Mouse (Mus musculus) intestine, embryonic 14.5 days (tissue): Measurements from ENCODE around the gene Ccdc58. TPM values are rescaled to one million over a fixed set of nuclear protein-coding genes. Genes with fewer than 3 reads are reported as not detected.
"Not testable (repeated sequence)": the region's sequence is repeated elsewhere in the genome, so short reads cannot be mapped to it uniquely, and the experiment has no call there.

Experiments used
- ATAC-seq: fragments of 200-750 bp; cut with Nextera tagmentation; replicated peaks from 2 replicates; pipeline ENCODE4 v1.8.0; 2017; ENCODE audit warnings: low read depth, moderate number of reproducible peaks, moderate TSS enrichment, moderate library complexity; ENCODE audit not compliant: low FRiP score, low TSS enrichment
- DNase-seq: peaks from one replicate; pipeline ENCODE4 v3.0.0-alpha.2; 2018; ENCODE audit warnings: low spot score
- H3K27ac ChIP-seq: fragments of 300-500 bp; sonication (generic); 2 replicates; pipeline ENCODE4 v1.5.1; 2014; ENCODE audit warnings: low read depth, mild to moderate bottlenecking, control low read depth
- H3K27me3 ChIP-seq: fragments of 300-500 bp; sonication (generic); replicated peaks from 2 replicates; pipeline ENCODE4 v1.6.1; 2014; ENCODE audit warnings: low read length, control low read depth; ENCODE audit not compliant: control insufficient read depth, insufficient read depth
- H3K36me3 ChIP-seq: fragments of 300-500 bp; sonication (generic); 2 replicates; pipeline ENCODE4 v1.6.1; 2014; ENCODE audit warnings: low read length, control low read depth; ENCODE audit not compliant: control insufficient read depth, insufficient read depth
- H3K4me1 ChIP-seq: fragments of 300-500 bp; sonication (generic); replicated peaks from 2 replicates; pipeline ENCODE4 v1.6.1; 2014; ENCODE audit warnings: low read length, control low read depth, mixed read lengths; ENCODE audit not compliant: control insufficient read depth, insufficient read depth
- H3K4me2 ChIP-seq: fragments of 300-500 bp; sonication (generic); 2 replicates; pipeline ENCODE4 v1.6.1; 2014; ENCODE audit warnings: low read length
- H3K4me3 ChIP-seq: fragments of 300-500 bp; sonication (generic); 2 replicates; pipeline ENCODE4 v1.5.1; 2014; ENCODE audit warnings: low read depth, low read length, control low read depth, mixed read lengths
- H3K9ac ChIP-seq: fragments of 300-500 bp; sonication (generic); 2 replicates; pipeline ENCODE4 v1.6.1; 2014; ENCODE audit warnings: mild to moderate bottlenecking, low read length
- H3K9me3 ChIP-seq: fragments of 300-500 bp; sonication (generic); 2 replicates; pipeline ENCODE4 v1.6.1; 2016; ENCODE audit warnings: low read length, control low read depth; ENCODE audit not compliant: control insufficient read depth
- WGBS: fragments of 180-500 bp; shearing (Covaris S2); extraction: QIAGEN DNeasy Blood & Tissue Kit; methylation state at CpG from one replicate; pipeline ENCODE4 v1.1.7; 2014; 5-methylcytosine and 5-hydroxymethylcytosine counted together
- polyA plus RNA-seq: library from polyadenylated mRNA; unstranded; fragments of >200 nt; fragmentation: Nextera tagmentation; extraction: Ambion mirVana; gene quantifications from 2 replicates; pipeline ENCODE4 v1.2.1, GENCODE M21; 2014

The Ccdc58 gene
- polyA plus RNA-seq: 92.4 and 93.1 TPM in 2 replicates

- H3K4me2 ChIP-seq: peak within 1 kb of the TSS; percentile 80
- peak within 1 kb of the TSS; percentile 73 for H3K4me3 ChIP-seq
- H3K9me3 ChIP-seq: no peaks in the 10 kb centered on the region
- under 1% methylated on average over 80 of the region's 81 CpGs for WGBS
- no peaks in the 10 kb centered on the region for H3K27me3 ChIP-seq
- peaks cover 24% of the 10 kb centered on the region for H3K4me1 ChIP-seq
- peak within 1 kb of the TSS; percentile 98 for H3K27ac ChIP-seq
- DNase-seq (peak; percentile 97), ATAC-seq (peak; percentile 97)
- H3K36me3 ChIP-seq: 0 out of 2 replicates have a peak, but pooled peaks cover 6% of the 10 kb centered on the region
- peak within 1 kb of the TSS; percentile 85 for H3K9ac ChIP-seq
Observed at GRCm38 (mm10) chr16:36071450-36072379, at the start of gene Ccdc58, which contains the start of gene Fam162a. TSS of gene Ccdc58 (plus strand) at chr16:36071685. TSS of gene Fam162a (minus strand) at chr16:36071594.

GRCm38 (mm10) chr16:36028120-36028519 lies 43.4 kb upstream of the Ccdc58 start:
- not testable (repeated sequence) for DNase-seq, H3K27ac ChIP-seq, H3K4me1 ChIP-seq, H3K9ac ChIP-seq, ATAC-seq, H3K27me3 ChIP-seq, H3K4me3 ChIP-seq, H3K9me3 ChIP-seq, H3K4me2 ChIP-seq
- H3K36me3 ChIP-seq: peaks cover 67% of the 10 kb centered on the region
- 100% methylated on average over 1 of the region's 2 CpGs for WGBS

- peak within 1 kb of the TSS; percentile 65 for H3K4me3 ChIP-seq
- peak; percentile 96 for ATAC-seq
- peak within 1 kb of the TSS; percentile 67 for H3K9ac ChIP-seq
- peak within 1 kb of the TSS; percentile 80 for H3K27ac ChIP-seq
- peak; percentile 92 for DNase-seq
- peaks cover 9% of the 10 kb centered on the region for H3K4me1 ChIP-seq
- H3K9me3 ChIP-seq: no peaks in the 10 kb centered on the region
- H3K36me3 ChIP-seq: peaks cover 39% of the 10 kb centered on the region
- 3% methylated on average over 39 of the region's 39 CpGs for WGBS
- no peaks in the 10 kb centered on the region for H3K27me3 ChIP-seq
- H3K4me2 ChIP-seq: peak within 1 kb of the TSS; percentile 64
Observed at GRCm38 (mm10) chr16:36040640-36041624, 30.6 kb upstream of the Ccdc58 start, which contains the start of gene Wdr5b. TSS of gene Wdr5b (plus strand) at chr16:36041190.

GRCm38 (mm10) chr16:36041625-36042020 lies 29.9 kb upstream of the Ccdc58 start:
- WGBS: 24% methylated on average over 11 of the region's 11 CpGs
- Histone ChIP-seq H3K27ac (peak overlapping the region; percentile 80), H3K4me3 (peak overlapping the region; percentile 65), H3K4me1 (peaks cover 9% of the 10 kb centered on the region), H3K9ac (peak overlapping the region; percentile 67), H3K27me3 (no peaks in the 10 kb centered on the region), H3K36me3 (peaks cover 43% of the 10 kb centered on the region), H3K9me3 (no peaks in the 10 kb centered on the region), H3K4me2 (peak overlapping the region; percentile 64)
- ATAC-seq: no peak
- no peak for DNase-seq

GRCm38 (mm10) chr16:36043073-36043472 lies 28.4 kb upstream of the Ccdc58 start:
- DNase-seq: no peak
- H3K4me1 ChIP-seq: peaks cover 9% of the 10 kb centered on the region
- no peak overlapping the region for H3K27ac ChIP-seq
- peaks cover 53% of the 10 kb centered on the region for H3K36me3 ChIP-seq
- no peaks in the 10 kb centered on the region for H3K27me3 ChIP-seq
- no peak for ATAC-seq
- H3K9me3 ChIP-seq: no peaks in the 10 kb centered on the region
- H3K4me3 ChIP-seq: no peak overlapping the region
- H3K4me2 ChIP-seq: no peak overlapping the region
- H3K9ac ChIP-seq: no peak overlapping the region
- WGBS: 86% methylated on average over 10 of the region's 10 CpGs

GRCm38 (mm10) chr16:36043964-36044363 lies 27.5 kb upstream of the Ccdc58 start:
- WGBS: 83% methylated on average over 4 of the region's 4 CpGs
- Histone ChIP-seq H3K27ac (no peak overlapping the region), H3K4me2 (no peak overlapping the region), H3K9me3 (no peaks in the 10 kb centered on the region), H3K36me3 (peaks cover 62% of the 10 kb centered on the region), H3K9ac (no peak overlapping the region), H3K4me1 (peaks cover 9% of the 10 kb centered on the region), H3K4me3 (no peak overlapping the region), H3K27me3 (no peaks in the 10 kb centered on the region)
- DNase-seq (no peak), ATAC-seq (no peak)

- ATAC-seq (no peak), DNase-seq (no peak)
- Histone ChIP-seq H3K36me3 (peaks cover 96% of the 10 kb centered on the region), H3K9ac (no peak overlapping the region), H3K4me1 (peaks cover 1% of the 10 kb centered on the region; the same call in 1 of the 2 replicates), H3K27me3 (no peaks in the 10 kb centered on the region), H3K4me3 (no peak overlapping the region), H3K4me2 (no peak overlapping the region), H3K9me3 (no peaks in the 10 kb centered on the region), H3K27ac (no peak overlapping the region)
- WGBS: 89% methylated on average over 4 of the region's 4 CpGs
Observed at GRCm38 (mm10) chr16:36047538-36047937, 23.9 kb upstream of the Ccdc58 start.

- no peak overlapping the region for H3K4me2 ChIP-seq
- H3K9ac ChIP-seq: no peak overlapping the region
- H3K27ac ChIP-seq: no peak overlapping the region
- H3K9me3 ChIP-seq: no peaks in the 10 kb centered on the region
- WGBS: 87% methylated on average over 6 of the region's 6 CpGs
- DNase-seq (no peak), ATAC-seq (no peak)
- H3K36me3 ChIP-seq: peaks cover 62% of the 10 kb centered on the region
- no peaks in the 10 kb centered on the region for H3K4me1 ChIP-seq
- no peak overlapping the region for H3K4me3 ChIP-seq
- H3K27me3 ChIP-seq: no peaks in the 10 kb centered on the region
Observed at GRCm38 (mm10) chr16:36051491-36051890, 20.0 kb upstream of the Ccdc58 start.
